9 mouse cellular contexts compared by ENCODE assay signal in genomic region chr13:30003169-30003568, GRCm38 (mm10). TPM values are rescaled to one million over a fixed set of nuclear protein-coding genes. Genes with fewer than 3 reads are reported as not detected.
DNase-seq lines count a peak whose midpoint lies in the region; ATAC-seq and TF ChIP-seq lines count a peak whose summit lies in the region.
"Had no signal": no experiment of that assay in that cellular context is flagged by ENCODE, and none has a peak within 500 bp of the region (broad histone marks: within the 10 kb centered on the region; RNA-seq: fewer than 3 reads in every experiment).

No protein-coding gene starts in this region.

- no peak for TF ChIP-seq POLR2A in thymus, adult 2 months (IDR thresholded peaks at IDR 0.05; ENCODE audit: control insufficient read depth, extremely low read depth, insufficient read depth, low read length, poor library complexity)

- no peaks in the 10 kb centered on the region for H3K27me3 ChIP-seq in thymus, adult 2 months (ENCODE audit: control insufficient read depth, insufficient read depth, low read length)
- H3K27me3 ChIP-seq: limb, embryonic 12.5 days had no signal

- H3K4me3 ChIP-seq in thymus, adult 2 months (ENCODE audit: control insufficient read depth, insufficient read depth, low read length): peak overlapping the region; percentile 24; the same call in 1 of the 2 replicates
- H3K4me3 ChIP-seq: limb, embryonic 12.5 days had no signal

- peak; percentile 76 for ATAC-seq in frontal cortex, adult (ENCODE audit: low TSS enrichment)
- peak; percentile 96 to 97 for ATAC-seq in hematopoietic stem cell, adult 5-6 weeks (replicated peaks in 1 of 2; ENCODE audit: insufficient read depth in 1 of 2, low FRiP score in 2 of 2, low TSS enrichment in 1 of 2, low read depth in 1 of 2, poor library complexity in 2 of 2, severe bottlenecking in 2 of 2)

- no peak overlapping the region for H3K27ac ChIP-seq in thymus, adult 2 months (ENCODE audit: control insufficient read depth, insufficient read depth, low read length)
- H3K27ac ChIP-seq: limb, embryonic 12.5 days had no signal

- peaks cover 4% of the 10 kb centered on the region for H3K4me1 ChIP-seq in thymus, adult 2 months (replicated peaks; ENCODE audit: control insufficient read depth, insufficient read depth, low read length)

- H3K36me3 ChIP-seq in thymus, adult 2 months (ENCODE audit: control insufficient read depth, insufficient read depth, low read length): no peaks in the 10 kb centered on the region
- H3K36me3 ChIP-seq: limb, embryonic 12.5 days had no signal

- WGBS in thymus, adult 2 months: 6% methylated on average over 11 of the region's 11 CpGs

- no peak for DNase-seq in frontal cortex, postnatal 10 days (ENCODE audit: low spot score in 2 of 2)
- DNase-seq in thymus, adult 2 months: no peak
- no peak for DNase-seq in thymus, postnatal 36 days
- peak; percentile 73 to 78 for DNase-seq in spleen, postnatal 36 days (ENCODE audit: low spot score in 2 of 2)
- DNase-seq in kidney, postnatal 14 days: no peak
- no peak for DNase-seq in kidney, postnatal 10 days

- TF ChIP-seq CTCF in thymus, adult 2 months (IDR thresholded peaks at IDR 0.05; ENCODE audit: borderline replicate concordance, control insufficient read depth, extremely low read depth, insufficient read depth, low read length, poor library complexity): no peak

RNA-seq across cellular contexts. Expression of gene E2f3, which starts 17.3 kb away (rescaled TPM):
- 7.1 and 8.4 TPM in 2 replicates for polyA plus RNA-seq in thymus, adult 2 months (2012; rRNA removed)
- 14.1 and 18.9 TPM in 2 replicates for total RNA-seq in hematopoietic stem cell, adult 5-6 weeks (2017)

Comparison
In these comparisons a context has a peak if more than half of its experiments do, and no peak if none do; other contexts are left out.
1. DNase-seq: peak in spleen, postnatal 36 days (2 of 2); none in frontal cortex, postnatal 10 days (0 of 2), thymus, adult 2 months (single experiment), thymus, postnatal 36 days (0 of 2), kidney, postnatal 14 days (single experiment) and kidney, postnatal 10 days (single experiment).